Comparison of ENCODE assay signal across 16 mouse cellular contexts in genomic region chr16:33681661-33682060, GRCm38 (mm10).
"Had no signal": no experiment of that assay in that cellular context is flagged by ENCODE, and none has a peak within 500 bp of the region (broad histone marks: within the 10 kb centered on the region; RNA-seq: fewer than 3 reads in every experiment).

No protein-coding gene starts in this region.

- H3K4me2 ChIP-seq: limb, embryonic 12.5 days; limb, embryonic 15.5 days; liver, embryonic 11.5 days; lung, embryonic 14.5 days; midbrain, embryonic 12.5 days; midbrain, embryonic 15.5 days had no signal

- ATAC-seq: liver, postnatal 0 days; midbrain, embryonic 15.5 days had no signal

- H3K9ac ChIP-seq: limb, embryonic 12.5 days; limb, embryonic 15.5 days; liver, embryonic 14.5 days; liver, postnatal 0 days; lung, embryonic 14.5 days; midbrain, embryonic 12.5 days; midbrain, embryonic 15.5 days had no signal

- H3K27me3 ChIP-seq: limb, embryonic 12.5 days; limb, embryonic 15.5 days; midbrain, embryonic 12.5 days; midbrain, embryonic 15.5 days had no signal

- DNase-seq: kidney, adult 18-20 months; kidney, adult 9 months; kidney, postnatal 14 days; layer of hippocampus, postnatal 36 days; left cerebral cortex, postnatal 4 days; liver, postnatal 0 days; lung, embryonic 14.5 days; lung, postnatal 14 days; thymus, postnatal 25 days had no signal

- H3K36me3 ChIP-seq: limb, embryonic 12.5 days; limb, embryonic 15.5 days; midbrain, embryonic 12.5 days; midbrain, embryonic 15.5 days had no signal

- H3K27ac ChIP-seq: limb, embryonic 12.5 days; limb, embryonic 15.5 days; liver, embryonic 14.5 days; midbrain, embryonic 12.5 days; midbrain, embryonic 15.5 days had no signal

- H3K4me3 ChIP-seq: limb, embryonic 12.5 days; limb, embryonic 15.5 days; midbrain, embryonic 12.5 days; midbrain, embryonic 15.5 days; myocyte had no signal

- H3K9me3 ChIP-seq: limb, embryonic 12.5 days; limb, embryonic 15.5 days; midbrain, embryonic 12.5 days; midbrain, embryonic 15.5 days had no signal
